Mouse (Mus musculus) CD8-positive naive resting alpha-beta T cell, adult 57 days (primary cell): Measurements from ENCODE around the gene Mfn2. TPM values are rescaled to one million over a fixed set of nuclear protein-coding genes. Genes with fewer than 3 reads are reported as not detected.

Experiments
- total RNA-seq: library from RNA; stranded (reverse); gene quantifications from one replicate; pipeline ENCODE4 v1.2.4, GENCODE M21; 2023

Gene Mfn2
- 33.2 TPM for total RNA-seq

DNA sequence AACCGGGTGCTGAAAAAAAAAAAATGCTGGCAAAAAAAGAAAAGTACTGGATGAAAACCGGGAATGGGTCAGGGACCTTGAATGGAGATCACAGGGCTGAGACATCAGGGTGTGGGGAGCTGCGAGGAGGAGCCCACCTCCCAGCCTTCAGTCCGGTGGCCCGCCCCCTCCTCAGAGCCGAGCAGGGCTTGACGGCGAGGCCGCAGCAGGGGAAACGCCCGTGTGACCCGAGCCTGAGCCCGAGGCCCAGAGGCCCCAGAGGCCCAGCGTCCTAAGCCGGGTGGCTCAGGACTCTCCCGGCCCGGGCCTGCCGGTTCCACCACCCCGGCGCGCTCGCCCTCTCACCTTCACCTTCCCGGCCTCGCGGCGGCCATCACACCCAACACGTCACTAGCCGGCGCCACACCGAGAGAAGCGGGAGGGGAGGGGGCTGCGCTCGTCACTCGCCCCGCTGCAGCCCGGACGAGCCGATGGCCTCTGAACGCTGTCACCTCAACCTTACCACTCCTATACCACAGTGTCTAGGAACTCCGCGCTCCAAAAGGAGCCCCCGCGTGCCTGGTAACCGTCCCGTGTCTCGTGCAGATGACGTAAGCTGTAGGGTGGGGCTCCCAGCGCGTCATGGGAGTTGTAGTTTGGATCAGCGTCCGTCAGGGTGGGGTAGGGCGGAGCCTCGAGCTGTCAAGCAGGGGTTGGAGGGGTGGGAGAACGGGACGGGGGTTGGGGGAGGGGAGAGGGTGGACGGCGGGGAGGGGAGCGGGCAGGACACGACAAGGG is at the start of gene Mfn2:
Gene Mfn2, minus strand, starts transcription at position 392 of the 777 bp plus-strand sequence.

DNA sequence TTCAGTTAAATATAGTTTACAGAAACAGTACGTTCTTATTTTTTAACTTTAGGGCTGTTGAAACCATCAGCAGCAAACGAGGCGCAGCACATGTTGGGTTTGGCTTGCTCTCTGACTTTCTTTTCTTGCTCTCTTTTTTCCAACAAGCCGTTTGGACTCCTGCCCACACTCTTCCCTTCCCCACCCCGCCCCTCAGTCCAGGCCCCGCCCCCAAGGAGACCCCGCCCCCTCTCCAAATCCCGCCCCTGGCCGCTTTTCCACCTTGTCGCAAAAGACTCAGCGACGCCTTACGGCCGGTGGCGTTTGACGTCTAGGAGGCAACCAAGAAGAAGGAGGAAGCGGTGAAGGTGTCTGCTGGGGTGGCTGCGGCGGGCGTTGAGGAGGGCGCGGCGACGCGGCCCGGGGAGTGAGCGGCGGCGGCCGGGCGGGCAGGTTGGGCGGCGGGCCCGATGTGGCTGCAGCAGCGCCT is 36.1 kb upstream of the Mfn2 start, which contains the start of gene 2510039O18Rik:
Gene 2510039O18Rik, plus strand, starts transcription at position 320 of the 469 bp plus-strand sequence.

DNA sequence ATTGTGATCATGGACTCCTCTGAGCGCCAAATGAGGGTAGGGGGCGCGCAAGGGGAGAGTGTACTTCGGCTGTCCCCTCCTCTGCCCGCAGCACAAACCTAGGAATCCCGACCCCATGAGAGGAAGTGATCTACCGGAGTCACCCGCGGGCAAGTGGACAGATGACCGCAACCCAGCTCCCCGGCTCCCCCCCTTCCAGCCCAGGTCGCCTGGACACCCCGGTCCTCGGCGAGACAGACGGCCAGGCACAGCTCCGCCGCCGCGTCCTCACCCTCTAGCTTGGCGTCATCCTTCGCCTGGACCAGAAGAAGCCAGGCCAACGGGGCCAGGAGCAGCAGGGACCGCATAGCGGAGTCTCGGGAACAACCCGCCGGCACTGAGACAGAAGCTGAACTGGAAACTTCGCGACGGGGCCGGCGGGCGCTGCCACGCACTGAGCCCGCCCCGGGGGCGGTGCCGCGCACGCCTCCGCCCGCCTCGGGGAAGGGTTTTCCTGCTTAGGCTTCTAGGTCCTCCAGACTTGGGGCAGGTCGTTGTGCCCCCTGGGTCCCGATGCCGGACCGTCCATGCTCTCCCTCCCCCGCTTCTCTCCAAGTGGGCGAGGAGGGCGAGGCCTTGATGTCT is 31.9 kb upstream of the Mfn2 start, which contains the start of gene Plod1:
Gene Plod1, minus strand, starts transcription at position 437 of the 624 bp plus-strand sequence.

DNA sequence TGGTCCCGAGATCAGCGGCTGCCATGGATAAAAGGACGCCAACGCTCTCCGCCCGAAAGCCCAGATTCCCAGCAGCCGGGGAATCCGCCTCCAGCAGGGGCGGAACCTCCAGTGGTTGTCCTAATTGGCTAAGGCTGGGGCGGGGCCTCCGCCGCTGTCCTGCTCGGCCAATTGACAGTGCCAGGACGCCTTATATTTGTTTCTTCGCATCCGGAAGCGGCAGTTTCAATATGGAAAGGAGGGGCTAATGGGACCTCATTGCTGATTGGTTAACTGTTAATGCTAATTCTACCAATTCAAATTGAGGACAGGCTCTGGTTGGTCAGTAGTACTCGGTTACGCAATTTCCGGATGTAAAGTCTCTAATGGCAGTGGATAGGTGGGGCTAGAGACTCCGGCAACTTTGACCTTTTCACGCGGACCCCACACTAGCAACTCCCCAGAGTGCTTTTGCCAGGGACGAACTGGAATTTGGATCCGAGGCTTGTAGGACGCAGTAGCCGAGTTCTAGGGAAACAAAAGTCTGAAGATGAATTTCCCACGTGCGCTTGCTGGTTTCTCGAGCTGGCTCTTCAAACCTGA is 36.0 kb downstream of the Mfn2 start, which contains the start of the genes Miip and Fv1:
Gene Miip, minus strand, starts transcription at position 367 of the 582 bp plus-strand sequence.
Gene Fv1, plus strand, starts transcription at position 530 of the 582 bp plus-strand sequence.

DNA sequence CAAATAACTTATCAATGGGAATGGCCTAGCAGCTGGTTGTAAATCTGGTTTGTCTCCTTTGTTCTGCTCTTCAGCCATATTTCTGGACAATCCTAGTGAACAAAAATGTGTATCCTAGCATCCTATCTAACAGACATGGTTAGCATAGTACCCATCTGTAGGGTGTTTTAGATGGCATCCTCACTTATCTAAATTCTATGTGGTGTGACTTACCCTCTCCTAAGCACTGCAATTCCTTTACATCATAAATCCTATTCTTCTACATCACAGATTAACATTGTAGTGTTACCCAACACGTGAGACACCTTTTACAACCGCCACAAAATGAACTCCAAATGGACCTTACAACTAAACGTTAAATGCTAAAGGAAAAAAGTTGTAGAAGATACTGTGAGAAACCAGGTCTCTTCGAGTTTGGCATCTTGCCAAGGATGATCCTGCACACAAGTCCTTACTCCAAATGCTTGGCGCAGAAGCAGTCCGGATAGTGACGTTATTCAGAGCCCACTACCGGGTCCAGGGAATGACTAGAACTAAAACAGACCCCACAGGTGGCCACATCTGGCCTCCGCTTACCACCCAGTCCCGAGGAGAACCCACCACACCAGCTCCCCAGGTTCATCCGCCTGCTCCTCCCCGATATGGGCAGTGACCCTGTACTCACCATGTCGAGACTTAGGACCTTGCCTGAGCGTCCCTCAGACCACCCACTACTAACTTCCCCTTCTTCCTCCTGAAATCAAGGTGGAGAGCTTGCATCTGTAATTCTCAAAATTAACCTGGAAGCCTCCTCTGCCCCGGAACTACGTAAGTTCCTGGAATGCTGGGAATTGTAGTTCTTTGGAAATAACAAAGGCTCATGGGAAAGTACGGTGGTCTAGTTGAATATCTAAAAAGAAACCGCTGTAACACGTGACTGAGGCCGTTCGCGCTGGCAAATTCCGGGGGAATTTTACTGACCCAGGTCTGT is 56.6 kb downstream of the Mfn2 start, which contains the start of gene Zfp933:
Gene Zfp933, minus strand, starts transcription at position 753 of the 970 bp plus-strand sequence.

Other genes with a start within 250 kb of the Mfn2 start
- 0.37 TPM for gene Zfp534, start 202.2 kb downstream of the Mfn2 start, total RNA-seq
- gene Zfp984, start 94.9 kb downstream of the Mfn2 start, total RNA-seq: 11.1 TPM
- gene Zfp933, start 56.3 kb downstream of the Mfn2 start, total RNA-seq: 6.7 TPM
- 49.2 TPM for gene Miip, start 35.9 kb downstream of the Mfn2 start, total RNA-seq
- gene Fv1, start 35.7 kb downstream of the Mfn2 start, total RNA-seq: 9.6 TPM
- gene Plod1, start 32.1 kb upstream of the Mfn2 start, total RNA-seq: 5.6 TPM
- 64.4 TPM for gene 2510039O18Rik, start 36.2 kb upstream of the Mfn2 start, total RNA-seq
- gene Nppb, start 81.1 kb upstream of the Mfn2 start, total RNA-seq: not detected
- gene Nppa, start 96.0 kb upstream of the Mfn2 start, total RNA-seq: not detected
- 39.4 TPM for gene Clcn6, start 134.1 kb upstream of the Mfn2 start, total RNA-seq
- gene Mthfr, start 134.4 kb upstream of the Mfn2 start, total RNA-seq: 21.2 TPM
- 15.2 TPM for gene Agtrap, start 183.3 kb upstream of the Mfn2 start, total RNA-seq
- gene Mad2l2, start 225.7 kb upstream of the Mfn2 start, total RNA-seq: 22.0 TPM
- gene Draxin, start 226.0 kb upstream of the Mfn2 start, total RNA-seq: not detected
- gene Fbxo6, start 247.4 kb upstream of the Mfn2 start, total RNA-seq: 11.5 TPM